Mouse (Mus musculus) erythroblast, embryonic 14.5 days (primary cell): ENCODE measurements around the gene Gyg.

ENCODE experiments used
- GATA1 ChIP-seq: IDR thresholded peaks from 2 replicates; pipeline ENCODE4 v1.6.1; 2012; ENCODE audit warnings: low read length, inconsistent platforms, mixed read lengths
- TAL1 ChIP-seq: IDR thresholded peaks from 3 replicates; pipeline ENCODE4 v1.6.1; 2012; ENCODE audit warnings: low read length, inconsistent platforms, mixed read lengths

DNA sequence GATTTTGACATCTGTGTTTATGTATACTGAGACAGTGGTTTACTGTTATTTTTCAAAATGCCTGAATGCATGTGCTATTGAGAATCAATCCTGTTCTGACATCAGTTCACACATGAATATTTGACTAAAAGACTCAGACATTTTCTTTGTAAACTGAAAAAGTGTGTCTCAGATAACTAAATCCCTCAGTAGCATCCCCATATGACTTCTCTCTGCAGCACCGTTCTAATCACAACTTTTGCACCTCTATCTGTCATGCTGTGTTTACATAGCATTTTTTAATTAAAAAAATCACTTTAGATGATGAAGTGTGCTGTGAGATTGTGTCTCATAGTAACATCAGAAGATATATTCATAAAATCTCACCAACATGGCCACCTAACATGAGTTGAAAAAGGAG lies 12.4 kb upstream of the Gyg start:
- no peak for TF ChIP-seq TAL1
- TF ChIP-seq GATA1 = no peak
